Mouse (Mus musculus) embryo, embryonic 10.5 days (tissue): ENCODE data around the gene Kif1bp.

Experiments used
- DNase-seq: peaks from one replicate; pipeline ENCODE4 v3.0.0-alpha.2; 2015; ENCODE audit warnings: low spot score

Gene Kif1bp

DNA sequence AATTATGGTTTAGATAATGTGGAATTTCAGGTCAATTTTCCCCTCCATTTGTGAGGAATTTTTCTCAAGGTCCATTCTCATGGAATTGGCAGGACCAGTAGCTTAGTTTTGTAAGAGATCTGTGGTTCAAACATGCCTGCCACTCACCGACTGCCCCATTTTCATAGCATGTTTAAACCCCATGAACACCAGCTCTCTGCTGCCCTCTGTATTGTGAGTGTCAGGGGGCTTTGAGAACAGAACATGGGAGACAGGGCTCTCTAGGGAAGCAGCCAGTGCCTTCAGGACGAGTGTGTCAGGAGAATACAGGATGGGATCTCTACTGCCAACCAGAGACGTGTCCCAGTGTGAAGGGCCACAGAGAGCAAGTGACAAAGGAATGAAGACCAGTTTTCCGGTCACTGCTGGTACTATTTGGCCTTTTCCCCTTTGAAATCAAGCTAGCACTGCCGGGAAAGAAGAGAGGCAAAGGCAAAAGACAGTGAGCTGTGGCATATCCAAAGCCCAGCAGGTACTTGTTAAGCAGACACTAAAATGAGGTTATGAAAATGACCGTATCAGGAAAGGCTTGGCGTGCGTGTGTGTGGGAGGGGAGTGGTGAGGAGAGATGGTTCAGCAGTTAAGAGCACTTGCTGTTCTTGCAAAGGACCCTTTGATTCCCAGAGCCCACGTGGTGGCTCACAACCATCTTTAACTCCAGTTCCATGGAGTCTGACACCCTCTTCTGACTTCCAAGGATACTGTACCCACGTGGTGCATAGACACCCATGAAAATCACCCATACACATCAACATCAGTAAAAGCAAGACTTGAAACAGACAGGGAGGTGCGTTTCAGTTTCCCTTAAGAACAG lies 22.3 kb downstream of the Kif1bp start:
- DNase-seq = no peak

DNA sequence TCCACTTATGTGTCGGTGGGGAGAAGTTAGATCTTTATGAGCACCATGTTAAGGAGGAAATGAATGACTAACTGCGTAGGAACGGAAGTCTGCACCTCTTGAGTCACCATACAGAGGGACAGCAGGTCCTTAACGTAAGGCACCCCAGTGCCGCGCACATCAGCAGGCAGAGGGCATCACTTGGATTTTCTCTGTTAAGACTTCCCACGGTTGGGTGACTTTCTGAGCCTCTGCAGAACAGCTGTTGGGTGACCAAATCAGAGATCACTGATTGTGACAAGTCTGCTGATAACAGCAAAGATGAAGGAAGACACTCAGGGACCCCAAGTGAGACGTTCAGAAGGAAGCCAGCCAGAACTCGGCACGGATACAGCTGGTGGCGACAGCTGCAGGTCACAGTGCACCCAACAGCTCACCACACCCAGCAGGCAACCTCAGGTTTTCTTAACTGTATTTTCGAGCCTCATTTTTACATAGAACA lies 24.6 kb downstream of the Kif1bp start:
- no peak for DNase-seq

DNA sequence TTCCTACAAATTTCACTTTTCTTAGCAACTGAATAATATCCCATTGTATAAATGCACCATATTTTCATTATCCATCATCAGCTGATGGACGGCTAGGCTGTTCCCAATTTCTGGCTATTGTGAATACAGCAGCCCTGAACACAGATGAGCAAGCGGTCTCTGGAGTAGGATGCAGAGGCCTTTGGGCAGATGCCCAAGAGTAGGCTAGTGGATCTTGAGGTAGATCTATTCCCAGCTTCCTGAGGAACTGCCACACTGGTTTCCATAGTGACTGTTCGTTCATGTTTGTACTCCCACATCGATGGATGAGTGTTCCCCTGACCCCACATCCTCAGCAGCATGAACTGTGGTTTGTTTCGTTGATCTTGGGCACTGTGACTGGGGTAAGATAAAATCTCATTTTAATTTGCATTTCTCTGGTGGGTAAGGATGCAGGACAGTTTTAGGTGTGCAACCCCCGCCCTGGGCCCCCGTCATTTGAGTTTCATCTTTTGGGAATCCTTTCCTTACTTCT lies 27.4 kb downstream of the Kif1bp start:
- DNase-seq = no peak

DNA sequence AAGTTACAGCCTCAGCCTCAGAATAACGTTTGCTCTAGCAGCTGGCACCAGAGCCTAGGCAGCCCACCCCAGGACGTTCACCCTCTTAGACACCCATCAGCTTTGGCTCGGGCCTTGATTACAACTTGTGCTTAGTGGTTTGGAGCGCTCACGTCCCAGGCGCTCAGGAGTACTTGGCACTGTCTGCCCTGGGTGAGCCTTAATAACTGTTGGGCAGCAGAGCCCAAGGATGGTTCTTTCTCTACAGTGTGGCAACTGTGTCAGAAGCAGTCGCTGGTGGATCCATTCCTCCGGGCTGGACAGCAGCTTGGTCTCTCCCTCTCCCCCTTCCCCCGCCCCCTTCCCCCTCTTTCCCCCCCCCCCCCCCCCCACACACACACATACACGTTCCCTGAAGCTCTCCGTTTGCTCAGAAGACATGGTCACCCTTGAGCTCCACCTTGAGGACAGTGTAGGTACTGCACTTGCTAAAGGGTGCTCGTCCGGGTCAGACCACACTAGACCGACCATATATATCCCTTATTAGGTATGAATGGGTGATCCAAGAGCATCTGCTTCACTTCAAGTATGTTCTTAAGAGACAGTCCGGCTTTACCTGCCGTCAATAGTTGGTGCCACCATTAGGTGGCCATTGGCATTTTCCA lies 28.6 kb downstream of the Kif1bp start:
- peak; percentile 82 for DNase-seq

DNA sequence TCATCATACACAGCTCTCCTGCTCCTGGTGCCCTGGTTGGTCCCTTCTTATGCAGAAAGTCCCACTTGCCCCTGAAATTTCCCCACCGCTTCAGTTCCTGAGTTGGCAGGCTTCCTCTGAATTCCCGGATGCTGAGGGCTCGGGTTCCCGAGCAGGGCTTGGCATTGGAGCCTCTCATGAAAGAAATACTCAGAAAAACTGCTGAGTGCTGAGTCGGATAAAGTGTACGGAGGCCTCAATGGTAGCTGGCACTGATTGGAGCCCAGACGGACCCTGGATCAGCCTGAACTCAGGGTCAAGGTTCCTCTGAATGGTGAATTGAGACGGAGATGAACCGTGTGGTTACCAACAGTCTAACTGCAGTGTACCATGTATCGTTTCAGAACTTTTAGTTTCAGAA lies 31.8 kb downstream of the Kif1bp start:
- no peak for DNase-seq

DNA sequence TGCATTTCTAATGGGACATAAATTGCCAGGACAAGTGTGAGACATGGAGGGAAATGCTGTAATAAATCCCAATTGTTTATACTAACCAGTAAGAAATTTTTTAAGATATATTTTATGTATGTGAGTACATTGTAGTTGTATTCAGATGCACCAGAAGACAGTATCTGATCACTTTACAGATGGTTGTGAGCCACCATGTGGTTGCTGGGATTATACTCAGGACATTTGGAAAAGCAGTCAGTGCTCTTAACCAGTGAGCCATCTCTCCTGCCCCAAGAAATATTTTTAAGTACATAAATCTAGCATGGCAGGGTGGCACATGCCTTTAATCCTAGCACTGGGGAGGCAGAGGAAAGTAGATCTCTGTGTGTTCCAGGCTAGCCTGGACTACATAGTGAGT lies 32.5 kb downstream of the Kif1bp start:
- DNase-seq = no peak

DNA sequence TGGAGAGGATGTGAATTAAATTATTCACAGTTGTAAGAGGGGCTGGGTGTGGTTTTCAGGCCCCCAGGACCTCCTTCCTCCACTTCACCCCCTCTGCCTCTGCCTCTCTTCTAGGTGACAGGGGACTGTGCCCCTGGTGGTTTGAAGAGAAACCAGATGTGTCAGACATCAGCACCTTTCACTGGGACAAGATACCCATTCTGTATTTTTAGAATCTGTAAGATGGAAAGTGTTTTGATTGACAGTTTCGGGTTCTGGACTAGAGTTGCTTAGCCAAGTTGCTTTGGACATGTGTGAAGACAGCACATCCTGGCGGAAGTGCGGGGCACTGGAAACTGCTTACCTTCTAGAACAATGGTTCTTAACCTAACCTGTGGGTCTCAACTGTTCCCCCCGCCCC lies 33.9 kb downstream of the Kif1bp start:
- DNase-seq = no peak

DNA sequence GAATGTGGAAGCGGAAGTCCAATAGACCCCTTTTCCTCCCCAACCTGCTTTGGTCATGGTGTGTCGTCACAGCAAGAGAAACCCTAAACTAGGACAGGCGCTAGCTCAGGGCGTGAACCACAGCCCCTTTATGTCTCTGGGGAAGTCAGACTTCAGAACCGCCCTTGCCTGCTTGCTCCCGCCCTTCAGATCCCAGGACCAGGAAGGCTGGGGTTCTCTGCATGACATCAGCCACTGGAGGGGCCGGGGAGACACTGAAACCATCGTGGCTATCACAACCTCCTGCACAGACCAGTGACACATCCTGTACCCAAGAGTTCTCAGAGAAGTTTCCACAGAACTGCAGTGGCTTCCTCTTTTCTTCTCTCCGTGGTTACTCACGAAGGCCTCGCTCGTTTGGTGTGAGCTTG lies 34.9 kb downstream of the Kif1bp start:
- no peak for DNase-seq

DNA sequence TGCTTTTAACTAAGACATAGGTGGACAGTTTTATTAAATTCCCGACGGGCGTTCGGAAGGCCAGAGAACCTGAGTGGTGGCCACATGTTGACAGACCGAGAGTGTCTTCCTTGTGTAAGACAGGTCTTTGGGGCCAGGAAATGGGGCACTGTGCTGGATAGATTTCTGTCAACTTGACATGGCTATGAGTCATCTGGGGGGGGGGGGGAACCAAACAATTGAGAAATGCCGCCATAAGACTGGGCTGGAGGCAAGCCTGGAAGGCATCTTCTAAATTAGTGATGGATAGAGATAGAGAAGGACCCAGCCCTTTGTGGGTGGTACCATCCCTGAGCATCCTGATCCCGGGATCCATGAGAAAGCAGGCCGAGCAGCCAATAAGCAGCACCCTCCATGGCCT lies 35.3 kb downstream of the Kif1bp start:
- no peak for DNase-seq

DNA sequence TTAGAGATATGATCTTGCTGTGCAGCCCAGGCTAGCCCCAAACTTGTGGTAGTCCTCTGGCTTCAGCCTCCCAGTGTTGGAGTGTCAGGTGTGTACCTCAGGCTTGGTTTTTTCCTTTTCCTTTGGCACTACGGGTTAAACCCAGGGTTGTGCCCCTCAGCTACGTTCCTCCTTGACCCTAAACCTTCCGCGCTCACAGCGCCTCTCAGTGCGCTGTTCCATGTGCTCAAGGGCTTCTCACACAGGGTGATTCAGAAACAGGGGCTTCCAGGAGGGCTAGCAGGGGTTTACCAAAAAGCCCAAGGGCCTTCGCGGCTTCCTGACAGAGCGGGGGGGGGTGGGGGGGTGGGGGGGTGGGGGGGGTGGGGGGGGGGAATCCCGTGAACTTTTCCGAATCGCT lies 35.8 kb downstream of the Kif1bp start:
- DNase-seq = no peak

DNA sequence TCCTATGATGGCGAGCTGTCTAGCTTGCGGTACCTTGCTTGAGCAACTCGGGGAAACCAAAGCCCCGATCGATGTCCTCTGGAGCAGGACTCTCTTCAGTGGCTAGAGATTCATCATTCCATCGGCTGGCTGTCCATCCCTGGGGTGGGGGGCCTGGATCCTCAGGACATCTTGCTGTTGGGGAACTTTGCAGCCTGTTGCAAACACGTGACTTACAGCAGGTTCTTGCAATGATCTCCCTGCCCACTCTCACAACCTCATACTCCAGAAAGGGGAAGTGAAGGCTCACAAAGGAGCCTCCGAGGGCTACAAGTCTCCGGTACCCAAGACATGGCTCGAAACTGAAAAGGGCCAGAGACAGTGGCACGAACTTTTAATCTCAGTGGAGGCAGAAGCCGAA lies 36.8 kb downstream of the Kif1bp start:
- DNase-seq = no peak

DNA sequence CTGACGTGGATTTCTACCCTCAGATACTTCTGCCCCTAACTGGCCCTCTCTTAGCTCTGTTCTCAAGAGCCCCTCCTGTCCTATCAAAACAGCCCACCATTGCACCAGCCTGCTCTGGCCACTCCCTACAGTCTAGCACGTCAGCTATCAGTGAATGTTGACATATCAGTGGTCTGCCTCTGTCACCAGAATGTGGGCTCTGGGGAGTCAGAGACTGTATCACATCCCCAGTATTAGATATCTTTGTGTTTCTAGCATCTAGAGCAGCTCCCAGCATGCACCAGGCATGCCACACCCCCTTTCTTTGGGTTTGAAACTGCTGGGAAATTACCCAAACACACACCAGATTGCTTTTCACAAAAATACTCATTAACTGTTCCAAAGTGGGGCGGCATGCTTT lies 37.5 kb downstream of the Kif1bp start:
- DNase-seq = no peak

DNA sequence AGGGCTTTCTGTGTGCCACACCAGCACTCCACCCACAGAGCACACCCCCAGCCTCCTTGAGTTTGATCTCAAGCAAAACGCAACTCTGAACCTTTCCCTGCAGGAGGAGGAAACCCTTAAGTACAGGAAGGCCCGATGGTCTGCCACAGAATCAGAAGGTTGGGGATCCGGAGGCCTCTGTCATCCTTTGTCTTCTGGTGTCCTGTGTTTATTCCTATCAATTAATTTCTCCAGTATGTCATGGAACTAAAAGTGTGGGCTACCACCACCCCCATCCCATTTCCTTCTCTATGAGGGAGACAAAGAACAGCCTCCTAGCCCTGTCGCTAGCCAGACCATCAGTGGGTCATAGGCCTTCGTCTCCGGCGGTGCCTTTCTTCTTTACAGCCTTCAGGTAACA lies 43.7 kb downstream of the Kif1bp start:
- DNase-seq = no peak

DNA sequence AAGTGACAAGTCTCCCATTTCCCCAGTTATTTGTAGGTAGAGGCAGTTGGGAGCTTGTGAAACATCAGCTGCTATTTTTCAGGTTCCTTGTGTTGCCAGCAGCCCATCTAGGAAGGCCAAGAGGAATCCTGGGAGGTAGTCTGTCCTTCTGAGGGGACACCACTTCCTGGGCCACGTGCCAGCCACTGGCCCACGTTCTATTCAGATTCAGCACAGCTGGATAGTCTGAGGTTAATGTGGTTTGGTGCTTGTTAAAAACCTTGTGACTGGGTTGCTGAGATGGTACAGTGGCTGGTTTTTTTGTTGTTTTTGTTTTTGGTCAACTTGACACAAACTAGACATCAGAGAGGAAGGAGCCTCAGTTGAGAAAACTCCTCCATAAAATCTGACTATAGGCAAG lies 45.4 kb downstream of the Kif1bp start:
- DNase-seq = no peak

DNA sequence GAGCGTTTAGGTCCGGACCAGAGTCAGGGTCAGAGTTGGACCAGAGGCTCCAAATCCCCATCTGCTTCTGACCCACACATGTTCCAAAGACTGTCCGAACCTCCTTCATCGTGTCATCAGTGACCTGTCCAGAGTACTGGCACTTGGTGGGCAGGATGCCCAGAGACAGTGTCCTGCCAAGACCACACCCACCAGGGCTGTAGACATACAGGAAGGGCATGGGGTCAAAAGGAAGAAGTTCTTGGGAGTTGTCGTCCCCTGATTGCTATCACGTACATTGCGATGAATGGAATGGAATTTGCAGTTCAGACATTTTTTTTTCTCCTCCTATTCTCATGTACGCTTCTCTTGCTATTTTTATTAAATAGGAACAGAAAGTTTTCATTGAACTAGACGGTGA lies 48.1 kb downstream of the Kif1bp start:
- no peak for DNase-seq

DNA sequence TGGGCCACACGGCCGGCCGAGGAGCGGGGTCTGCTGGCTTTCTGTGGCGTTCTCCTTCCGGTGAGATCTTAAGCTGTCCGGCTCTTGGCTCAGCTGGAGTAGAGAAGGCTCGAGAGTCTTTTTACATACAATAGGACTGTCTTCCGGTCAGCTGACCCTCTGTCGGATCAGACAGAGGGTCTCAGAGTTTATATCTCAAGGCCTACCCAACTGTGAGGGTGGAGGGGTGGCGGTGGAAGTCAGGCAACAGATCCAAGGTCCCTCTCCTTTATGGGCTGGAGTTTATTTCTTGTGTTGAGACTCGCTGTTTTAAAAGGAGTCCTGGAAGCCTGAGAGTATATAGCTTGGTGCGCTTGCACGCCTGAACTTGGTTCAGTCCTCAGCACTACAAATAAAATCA lies 50.9 kb downstream of the Kif1bp start, which contains the start of gene Srgn:
Srgn (minus strand) TSS at position 101 of the 400 bp plus-strand sequence.
- DNase-seq = no peak

DNA sequence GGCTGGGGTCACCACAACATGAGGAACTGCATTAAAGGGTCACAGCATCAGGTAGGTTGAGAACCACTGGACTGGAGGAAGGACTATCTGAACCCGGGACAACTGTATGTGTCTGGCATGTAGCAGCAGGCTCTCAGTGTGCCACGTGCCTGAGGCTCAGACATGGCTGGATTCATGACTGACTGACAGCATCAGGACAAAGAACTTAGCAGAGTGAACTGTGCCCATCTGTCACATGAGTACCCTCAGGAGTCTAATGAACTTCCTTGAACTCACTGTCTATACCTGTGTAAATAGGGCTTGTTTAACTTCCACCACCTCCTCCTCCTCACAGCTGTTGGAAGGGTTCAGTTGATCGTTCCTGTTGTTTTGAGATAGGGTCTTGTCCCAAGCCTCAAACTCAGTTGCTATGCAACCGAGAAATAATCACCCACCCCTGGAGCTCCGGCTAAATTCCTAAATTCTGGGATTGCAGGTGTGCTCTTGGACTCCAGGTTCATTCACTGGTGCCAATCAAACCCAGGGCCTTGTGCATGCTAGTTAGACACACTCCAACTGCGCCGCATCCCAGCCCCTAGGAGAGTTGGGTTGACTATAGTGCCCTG lies 55.8 kb downstream of the Kif1bp start:
- DNase-seq = no peak

DNA sequence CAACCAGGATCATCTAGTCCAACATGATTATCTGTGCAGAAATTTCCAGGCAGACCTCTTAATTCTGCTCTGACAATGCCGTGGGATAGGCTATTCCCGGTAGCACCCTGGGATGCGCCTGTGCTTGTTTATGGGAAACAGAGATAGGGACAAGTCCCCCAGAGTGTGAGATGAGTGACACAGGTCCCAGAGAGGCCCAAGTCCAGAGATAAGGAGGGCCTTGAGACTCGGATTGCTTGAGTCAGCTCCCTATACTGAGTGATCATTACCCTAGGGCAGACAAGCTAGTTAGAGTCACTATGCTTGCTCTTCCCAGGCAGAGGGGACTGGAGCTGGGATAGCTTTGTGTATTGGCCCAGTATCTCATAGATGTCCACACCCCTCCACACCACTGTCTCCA lies 56.5 kb downstream of the Kif1bp start:
- DNase-seq = no peak

DNA sequence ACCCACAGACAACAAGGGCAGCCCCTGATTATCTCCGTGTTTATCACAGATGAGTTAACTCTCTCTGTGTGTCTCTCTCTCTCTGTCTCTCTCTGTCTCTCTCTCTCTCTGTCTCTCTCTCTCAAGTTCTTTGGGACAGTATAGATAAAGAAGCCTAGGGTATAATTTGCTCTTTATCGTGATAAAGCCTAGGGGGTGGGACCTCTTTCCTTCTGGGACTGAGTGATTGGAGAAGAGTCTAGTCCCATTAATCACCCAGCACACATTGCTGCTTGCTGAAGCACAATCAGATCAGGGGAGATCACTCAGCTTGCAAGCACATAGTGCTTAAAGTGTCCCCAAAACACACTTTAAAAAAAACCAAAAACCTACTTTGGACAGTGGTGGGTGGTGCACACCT lies 57.3 kb downstream of the Kif1bp start:
- no peak for DNase-seq

DNA sequence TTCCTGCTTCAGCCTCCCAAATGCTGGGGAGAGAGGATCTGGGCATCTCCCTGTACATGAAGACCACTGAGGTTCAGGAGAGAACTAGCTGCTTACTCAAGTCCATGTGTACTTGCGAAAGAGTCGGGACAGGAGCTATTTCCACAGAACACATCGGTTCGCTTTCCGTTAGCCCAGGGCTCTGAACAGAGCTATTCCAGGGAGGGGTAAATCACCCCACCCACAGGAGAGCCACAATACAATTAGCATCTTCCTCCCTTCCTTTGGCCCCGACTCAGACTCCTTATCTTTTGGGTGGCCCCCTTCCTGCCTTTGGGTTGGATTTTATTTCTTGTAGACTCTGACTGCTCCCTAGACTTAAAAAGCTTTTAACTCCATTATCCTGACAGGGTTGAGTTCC lies 60.7 kb downstream of the Kif1bp start:
- DNase-seq = no peak

DNA sequence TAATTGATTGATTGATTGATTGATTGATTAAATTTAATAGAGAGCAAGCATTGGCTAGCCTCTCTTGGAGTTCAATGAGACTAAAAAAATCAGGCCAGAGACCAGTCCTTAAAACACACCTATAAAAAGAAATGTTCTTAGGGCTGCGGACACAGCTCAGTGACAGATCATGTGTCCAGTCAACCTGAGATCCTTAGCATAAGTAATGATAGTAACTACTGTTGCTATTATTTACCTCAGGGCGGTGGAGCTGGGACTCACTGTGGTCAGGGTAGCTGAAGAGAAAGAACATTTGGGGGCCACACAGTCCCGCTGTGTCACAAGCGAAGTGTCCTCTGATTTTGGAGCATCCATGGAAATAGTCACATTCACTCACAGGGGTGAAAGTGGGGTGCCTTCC lies 65.4 kb downstream of the Kif1bp start:
- DNase-seq = no peak

DNA sequence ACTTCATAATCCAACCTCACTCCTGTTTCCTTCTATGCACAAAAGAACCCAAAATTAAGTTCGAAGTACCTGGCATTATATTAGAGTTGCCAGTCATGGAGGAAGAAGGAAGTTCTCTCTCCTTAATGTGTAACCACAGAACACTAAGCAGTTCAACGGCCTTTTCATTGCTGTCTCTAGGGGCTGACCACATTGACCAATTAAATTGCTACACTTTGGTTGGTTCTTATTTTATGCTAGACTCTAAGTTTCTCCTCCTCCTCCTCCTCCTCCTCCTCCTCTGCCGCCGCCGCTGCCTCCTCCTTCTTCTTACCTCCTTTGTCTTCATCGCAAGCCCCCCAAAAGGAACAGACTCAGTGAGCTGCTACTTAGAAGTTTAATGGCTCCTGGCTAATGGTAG lies 66.7 kb downstream of the Kif1bp start:
- DNase-seq = no peak
